Mouse (Mus musculus) embryonic facial prominence, embryonic 13.5 days (tissue): ENCODE measurements around the gene Rybp. TPM values are rescaled to one million over a fixed set of nuclear protein-coding genes. Genes with fewer than 3 reads are reported as not detected.

Experiments used
- ATAC-seq: fragments of 200-750 bp; cut with Nextera tagmentation; 2 replicates; pipeline ENCODE4 v1.8.0; 2017; ENCODE audit warnings: low read depth; ENCODE audit not compliant: insufficient number of reproducible peaks, insufficient read depth, low FRiP score, low TSS enrichment
- H3K27ac ChIP-seq: fragments of 300-500 bp; sonication (generic); 2 replicates; pipeline ENCODE4 v1.5.1; 2015; ENCODE audit warnings: moderate library complexity, mild to moderate bottlenecking, inconsistent platforms
- H3K27me3 ChIP-seq: fragments of 300-500 bp; sonication (generic); 2 replicates; pipeline ENCODE4 v1.6.1; 2015; ENCODE audit warnings: mild to moderate bottlenecking, inconsistent platforms
- H3K36me3 ChIP-seq: fragments of 300-500 bp; sonication (generic); 2 replicates; pipeline ENCODE4 v1.6.1; 2015; ENCODE audit warnings: mild to moderate bottlenecking, inconsistent platforms
- H3K4me1 ChIP-seq: fragments of 300-500 bp; sonication (generic); 2 replicates; pipeline ENCODE4 v1.6.1; 2015; ENCODE audit warnings: inconsistent platforms
- H3K4me2 ChIP-seq: fragments of 300-500 bp; sonication (generic); 2 replicates; pipeline ENCODE4 v1.6.1; 2015; ENCODE audit warnings: moderate library complexity, mild to moderate bottlenecking, inconsistent platforms
- H3K4me3 ChIP-seq: fragments of 300-500 bp; sonication (generic); 2 replicates; pipeline ENCODE4 v1.5.1; 2015; ENCODE audit warnings: mild to moderate bottlenecking, inconsistent platforms
- H3K9ac ChIP-seq: fragments of 300-500 bp; sonication (generic); 2 replicates; pipeline ENCODE4 v1.6.1; 2015; ENCODE audit warnings: mild to moderate bottlenecking, inconsistent platforms
- H3K9me3 ChIP-seq: fragments of 300-500 bp; sonication (generic); 2 replicates; pipeline ENCODE4 v1.6.1; 2016; ENCODE audit warnings: inconsistent platforms
- WGBS: fragments of 180-500 bp; shearing (Covaris S2); methylation state at CpG from one replicate; pipeline ENCODE4 v1.1.7; 2015; ENCODE audit warnings: mixed read lengths; 5-methylcytosine and 5-hydroxymethylcytosine counted together
- polyA plus RNA-seq: library from polyadenylated mRNA; unstranded; fragments of >200 nt; fragmentation: Nextera tagmentation; extraction: Ambion mirVana; gene quantifications from 2 replicates; pipeline ENCODE4 v1.2.1, GENCODE M21; 2015

Rybp gene
- polyA plus RNA-seq, result 22.0 and 27.6 TPM in 2 replicates

DNA sequence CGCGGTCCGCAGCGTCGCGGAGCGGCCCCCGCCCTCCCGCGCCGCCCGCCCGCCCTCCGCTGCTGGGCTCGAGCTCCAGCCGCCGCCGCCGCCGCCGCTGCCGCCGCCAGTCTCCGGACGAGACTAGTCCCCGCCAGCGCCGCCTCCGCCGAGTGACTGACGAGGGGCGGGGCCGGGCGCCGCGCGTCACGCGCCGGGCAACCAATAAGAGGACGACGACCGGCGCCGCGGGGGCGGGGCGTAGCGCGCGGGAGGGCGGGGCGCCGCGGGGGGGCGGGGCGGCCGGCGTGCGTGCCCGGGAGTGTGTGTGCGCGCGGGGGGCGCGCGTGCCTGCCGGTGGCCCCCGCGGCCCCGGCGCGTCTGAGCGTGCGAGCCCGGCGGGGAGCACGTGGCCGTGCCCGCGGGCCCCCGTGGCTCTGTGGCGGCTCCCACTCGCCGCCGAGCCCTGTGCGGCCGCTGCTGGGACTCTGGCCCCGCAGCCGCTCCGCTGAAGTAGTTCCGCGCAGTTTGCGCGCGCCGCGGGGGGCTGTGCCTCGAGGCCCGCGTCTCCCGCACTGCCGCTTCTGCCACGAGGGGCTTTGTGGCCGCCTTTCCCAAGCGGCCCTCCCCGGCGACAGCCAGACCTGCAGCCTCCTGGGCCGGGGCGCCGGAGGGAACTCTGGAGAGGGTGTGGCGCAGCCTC lies at the start of gene Rybp:
TSS of gene Rybp (minus strand) at position 152 of the 682 bp plus-strand sequence.
- peak; percentile 97 for ATAC-seq
- Histone ChIP-seq H3K4me1 (peaks cover 30% of the 10 kb centered on the region), H3K36me3 (no peaks in the 10 kb centered on the region), H3K27ac (peak within 1 kb of the TSS; percentile 97), H3K9ac (peak within 1 kb of the TSS; percentile 92), H3K9me3 (peaks cover under 1% of the 10 kb centered on the region; the same call in 1 of the 2 replicates), H3K27me3 (0 out of 2 replicates have a peak, but pooled peaks cover 3% of the 10 kb centered on the region), H3K4me2 (peak within 1 kb of the TSS; percentile 93), H3K4me3 (peak within 1 kb of the TSS; percentile 76)
- WGBS, result 0% methylated on average over 81 of the region's 112 CpGs

DNA sequence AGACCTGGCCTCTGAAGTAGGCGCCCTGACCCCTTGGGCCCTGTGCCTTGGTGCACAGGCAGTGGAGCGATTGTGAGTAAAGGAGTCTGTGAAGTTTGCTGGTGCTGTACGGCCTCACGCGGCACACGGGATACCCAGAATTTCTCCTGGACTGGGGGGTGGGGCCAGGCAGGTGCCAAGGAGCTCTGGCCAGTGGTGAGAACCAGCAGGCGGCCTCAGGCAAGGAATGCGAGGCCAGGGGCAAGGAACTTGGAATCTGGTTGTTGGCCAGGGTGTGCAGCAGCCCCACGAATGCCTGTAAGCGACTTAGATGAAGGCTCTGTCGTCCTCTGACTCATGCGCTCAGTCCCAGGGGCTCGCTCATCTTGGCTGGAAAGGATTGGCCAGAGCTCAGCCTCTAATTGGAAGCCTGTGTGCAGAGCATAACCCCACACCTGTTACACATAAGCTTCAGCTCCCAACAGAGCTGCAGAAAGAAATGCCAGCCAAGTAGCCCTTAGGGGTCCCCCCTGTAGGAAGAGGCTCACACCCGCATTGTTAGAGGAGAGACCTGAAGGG lies 49.4 kb upstream of the Rybp start:
- peak; percentile 68; the same call in 1 of the 2 replicates for ATAC-seq
- no peaks in the 10 kb centered on the region for H3K36me3 ChIP-seq
- H3K4me2 ChIP-seq, result peak overlapping the region; percentile 47
- H3K27me3 ChIP-seq, result peaks cover 18% of the 10 kb centered on the region
- no peak overlapping the region for H3K4me3 ChIP-seq
- peaks cover 20% of the 10 kb centered on the region for H3K4me1 ChIP-seq
- no peak overlapping the region for H3K27ac ChIP-seq
- H3K9ac ChIP-seq, result no peak overlapping the region
- WGBS, result 5% methylated on average over 14 of the region's 14 CpGs
- H3K9me3 ChIP-seq, result no peaks in the 10 kb centered on the region

DNA sequence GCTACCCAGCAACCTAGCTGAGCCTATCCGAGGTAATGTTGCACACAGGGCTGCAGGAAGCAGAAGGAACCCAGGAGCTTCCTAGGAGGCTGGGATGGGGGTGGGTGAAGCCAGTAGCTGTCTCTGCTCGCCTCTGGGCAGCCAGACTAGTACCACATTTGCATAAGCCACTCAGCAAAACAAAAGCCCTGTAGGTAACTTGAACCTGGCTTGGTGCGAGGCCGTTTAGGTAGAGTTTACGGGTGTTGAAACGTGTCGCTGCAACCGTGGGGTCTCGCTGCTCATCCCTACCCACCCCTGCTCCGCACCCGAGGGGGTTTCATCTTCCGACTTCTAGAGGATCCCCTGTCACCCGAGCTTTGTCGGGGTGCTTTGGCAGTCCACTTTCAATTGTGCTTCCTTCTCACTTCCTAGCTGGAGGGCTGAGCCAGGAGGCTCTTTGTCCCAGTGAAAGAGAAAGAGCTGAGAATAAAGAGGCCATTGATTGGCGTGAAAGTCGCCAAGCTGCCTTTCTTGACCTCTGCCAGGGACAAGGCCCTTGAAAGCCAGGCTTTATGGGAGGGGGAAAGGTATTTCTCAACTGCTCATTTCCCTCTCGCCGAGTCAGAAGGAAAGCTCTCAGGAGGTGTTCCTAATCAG lies 48.3 kb upstream of the Rybp start:
- Histone ChIP-seq H3K4me2 (peak overlapping the region; percentile 47), H3K9me3 (no peaks in the 10 kb centered on the region), H3K4me1 (peaks cover 20% of the 10 kb centered on the region), H3K9ac (no peak overlapping the region; the same call in 1 of the 2 replicates), H3K36me3 (no peaks in the 10 kb centered on the region), H3K4me3 (peak overlapping the region; percentile 14; the same call in 1 of the 2 replicates), H3K27me3 (peaks cover 21% of the 10 kb centered on the region), H3K27ac (no peak overlapping the region)
- no peak for ATAC-seq
- 4% methylated on average over 18 of the region's 18 CpGs for WGBS

DNA sequence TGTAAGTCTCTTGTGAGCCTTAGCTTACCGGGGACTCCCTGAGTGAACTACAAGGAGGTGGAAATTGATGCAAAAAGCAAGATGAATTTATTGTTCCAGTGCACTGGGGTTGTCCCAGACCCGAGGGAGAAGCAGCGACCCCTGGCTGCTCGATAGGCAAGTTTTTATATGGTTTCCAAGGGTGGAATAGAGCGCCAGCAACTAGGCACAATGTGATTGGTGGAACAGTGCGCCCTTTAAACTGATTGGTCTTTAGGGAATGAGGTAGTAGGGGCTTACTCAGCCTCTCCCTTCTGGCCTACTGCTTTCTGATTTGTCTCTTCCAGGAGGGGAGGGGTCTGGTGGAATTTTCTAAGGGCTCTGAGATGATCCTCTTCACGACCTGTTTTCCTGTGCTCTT lies 46.5 kb upstream of the Rybp start:
- WGBS, result 76% methylated on average over 7 of the region's 7 CpGs
- Histone ChIP-seq H3K27me3 (peaks cover 21% of the 10 kb centered on the region), H3K4me2 (no peak overlapping the region), H3K9ac (no peak overlapping the region), H3K4me3 (no peak overlapping the region), H3K4me1 (peaks cover 20% of the 10 kb centered on the region), H3K27ac (no peak overlapping the region), H3K36me3 (no peaks in the 10 kb centered on the region), H3K9me3 (no peaks in the 10 kb centered on the region)
- ATAC-seq, result no peak

DNA sequence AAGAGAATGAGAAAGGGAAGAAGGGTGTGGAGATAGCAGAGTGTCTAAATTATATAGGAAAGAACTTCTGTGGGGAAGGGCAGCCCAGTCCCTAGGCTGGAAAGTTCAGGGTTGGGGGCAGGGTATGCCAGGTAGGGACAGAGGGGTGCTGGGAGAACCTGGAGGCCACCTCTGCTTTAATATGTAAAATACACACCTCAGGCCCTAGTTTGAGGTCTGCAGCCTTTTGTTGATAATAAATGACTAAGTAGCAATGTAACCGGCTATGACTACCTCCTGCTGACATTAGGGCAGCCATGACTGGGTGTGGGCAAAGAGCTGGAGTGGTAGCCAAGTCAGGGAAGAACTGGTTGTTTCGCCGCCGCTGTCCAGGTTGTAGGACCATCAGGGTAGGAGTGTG lies 45.2 kb upstream of the Rybp start:
- Histone ChIP-seq H3K27ac (no peak overlapping the region), H3K4me2 (no peak overlapping the region), H3K9ac (no peak overlapping the region), H3K4me1 (peaks cover 20% of the 10 kb centered on the region), H3K9me3 (no peaks in the 10 kb centered on the region), H3K27me3 (peaks cover 21% of the 10 kb centered on the region), H3K36me3 (no peaks in the 10 kb centered on the region), H3K4me3 (no peak overlapping the region)
- 74% methylated on average over 4 of the region's 4 CpGs for WGBS
- no peak for ATAC-seq

DNA sequence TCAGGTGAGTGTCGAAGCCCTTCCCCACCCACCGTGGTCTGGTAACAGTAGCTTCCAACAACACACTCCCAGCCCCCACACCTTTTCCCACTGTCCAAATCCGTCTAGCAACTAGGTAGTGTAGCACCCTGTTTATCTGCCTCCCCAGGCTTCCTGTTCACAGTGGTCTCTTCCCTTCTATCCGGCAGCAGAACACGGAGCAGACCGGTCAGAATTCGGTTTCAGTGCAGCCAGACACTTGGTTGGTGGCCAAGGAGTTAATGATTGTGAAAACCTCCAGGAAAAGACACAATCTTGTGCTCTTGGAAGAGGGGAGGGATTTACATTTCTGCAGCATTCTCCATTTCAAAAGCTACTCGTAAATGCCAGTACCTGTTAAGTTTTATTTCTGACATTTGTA lies 44.3 kb upstream of the Rybp start:
- Histone ChIP-seq H3K36me3 (no peaks in the 10 kb centered on the region), H3K4me3 (no peak overlapping the region), H3K4me1 (peaks cover 15% of the 10 kb centered on the region), H3K4me2 (no peak overlapping the region), H3K27me3 (peaks cover 15% of the 10 kb centered on the region), H3K27ac (no peak overlapping the region), H3K9me3 (no peaks in the 10 kb centered on the region), H3K9ac (no peak overlapping the region)
- ATAC-seq, result no peak
- 36% methylated on average over 8 of the region's 8 CpGs for WGBS

DNA sequence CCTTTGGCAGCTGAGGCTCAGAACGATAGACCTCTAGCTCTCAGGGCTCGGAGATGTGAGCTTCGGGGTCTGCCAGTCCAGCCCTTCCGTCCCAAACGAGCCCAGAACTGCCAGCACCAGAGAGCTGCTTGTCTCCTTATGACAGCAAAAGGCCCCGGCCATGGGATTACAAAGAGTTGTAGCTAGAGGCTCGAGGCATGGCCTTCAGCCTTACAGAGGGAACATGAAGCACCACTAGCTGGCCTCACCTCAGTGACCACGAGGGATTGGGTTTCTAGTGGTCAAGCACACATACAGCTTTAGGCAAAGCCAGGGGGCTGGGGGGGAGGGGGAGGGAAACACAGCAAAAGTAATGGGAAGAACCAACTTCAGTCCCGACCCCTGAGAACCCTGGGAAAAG lies 43.8 kb upstream of the Rybp start:
- H3K9me3 ChIP-seq, result no peaks in the 10 kb centered on the region
- no peak overlapping the region for H3K9ac ChIP-seq
- H3K36me3 ChIP-seq, result no peaks in the 10 kb centered on the region
- H3K4me2 ChIP-seq, result no peak overlapping the region
- WGBS, result 74% methylated on average over 9 of the region's 9 CpGs
- peaks cover 9% of the 10 kb centered on the region for H3K4me1 ChIP-seq
- H3K4me3 ChIP-seq, result no peak overlapping the region
- no peak for ATAC-seq
- peaks cover 9% of the 10 kb centered on the region; the same call in 1 of the 2 replicates for H3K27me3 ChIP-seq
- H3K27ac ChIP-seq, result no peak overlapping the region

DNA sequence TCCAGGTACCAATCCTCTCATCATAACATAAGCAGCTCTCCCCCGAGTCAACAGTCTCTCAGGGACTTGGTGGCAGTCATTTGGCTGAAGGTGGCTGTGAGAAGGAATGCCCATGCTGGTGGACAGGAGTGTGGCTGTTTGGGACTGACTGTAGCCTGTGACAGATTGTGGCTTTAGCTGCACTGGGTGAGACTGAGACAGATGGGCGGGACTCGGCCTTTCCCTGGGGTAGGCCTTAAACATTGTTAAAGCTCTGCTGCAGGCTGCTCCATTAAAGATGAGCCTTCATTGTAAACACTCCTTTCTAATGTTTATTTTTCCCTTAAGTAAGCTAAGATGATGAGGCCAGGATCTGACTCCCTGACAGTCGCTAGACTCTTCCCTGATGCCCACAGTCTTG lies 42.3 kb upstream of the Rybp start:
- no peak overlapping the region for H3K4me2 ChIP-seq
- no peaks in the 10 kb centered on the region for H3K36me3 ChIP-seq
- WGBS, result 72% methylated on average over 4 of the region's 4 CpGs
- H3K4me3 ChIP-seq, result no peak overlapping the region
- H3K27me3 ChIP-seq, result peaks cover 2% of the 10 kb centered on the region; the same call in 1 of the 2 replicates
- no peak overlapping the region for H3K9ac ChIP-seq
- no peaks in the 10 kb centered on the region for H3K9me3 ChIP-seq
- no peak overlapping the region for H3K27ac ChIP-seq
- no peak for ATAC-seq
- no peaks in the 10 kb centered on the region for H3K4me1 ChIP-seq

DNA sequence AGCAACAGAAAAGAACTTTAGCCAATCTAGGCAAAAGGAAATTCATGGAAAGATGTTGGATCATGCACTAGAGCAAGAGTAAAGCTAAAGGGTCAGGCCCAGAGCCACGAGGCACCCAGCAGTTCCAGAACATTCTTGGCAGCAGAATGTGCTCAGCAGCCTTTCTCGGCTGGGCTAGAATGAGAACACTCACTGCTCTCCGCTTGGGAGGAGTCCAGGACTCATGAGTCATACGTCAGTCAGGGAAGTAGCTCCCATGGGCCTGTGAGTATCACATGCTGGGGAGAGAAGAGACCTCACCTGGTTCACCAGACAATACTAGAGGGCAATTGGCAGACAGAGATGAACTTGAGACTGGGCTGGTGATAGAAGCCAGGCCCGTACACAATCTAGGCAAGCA lies 39.8 kb upstream of the Rybp start:
- no peak overlapping the region for H3K9ac ChIP-seq
- H3K27ac ChIP-seq, result no peak overlapping the region
- H3K36me3 ChIP-seq, result no peaks in the 10 kb centered on the region
- no peak overlapping the region for H3K4me3 ChIP-seq
- WGBS, result 75% methylated on average over 5 of the region's 5 CpGs
- peaks cover 7% of the 10 kb centered on the region for H3K27me3 ChIP-seq
- no peaks in the 10 kb centered on the region for H3K9me3 ChIP-seq
- no peak for ATAC-seq
- 0 out of 2 replicates have a peak, but pooled peaks cover 3% of the 10 kb centered on the region for H3K4me1 ChIP-seq
- H3K4me2 ChIP-seq, result no peak overlapping the region

DNA sequence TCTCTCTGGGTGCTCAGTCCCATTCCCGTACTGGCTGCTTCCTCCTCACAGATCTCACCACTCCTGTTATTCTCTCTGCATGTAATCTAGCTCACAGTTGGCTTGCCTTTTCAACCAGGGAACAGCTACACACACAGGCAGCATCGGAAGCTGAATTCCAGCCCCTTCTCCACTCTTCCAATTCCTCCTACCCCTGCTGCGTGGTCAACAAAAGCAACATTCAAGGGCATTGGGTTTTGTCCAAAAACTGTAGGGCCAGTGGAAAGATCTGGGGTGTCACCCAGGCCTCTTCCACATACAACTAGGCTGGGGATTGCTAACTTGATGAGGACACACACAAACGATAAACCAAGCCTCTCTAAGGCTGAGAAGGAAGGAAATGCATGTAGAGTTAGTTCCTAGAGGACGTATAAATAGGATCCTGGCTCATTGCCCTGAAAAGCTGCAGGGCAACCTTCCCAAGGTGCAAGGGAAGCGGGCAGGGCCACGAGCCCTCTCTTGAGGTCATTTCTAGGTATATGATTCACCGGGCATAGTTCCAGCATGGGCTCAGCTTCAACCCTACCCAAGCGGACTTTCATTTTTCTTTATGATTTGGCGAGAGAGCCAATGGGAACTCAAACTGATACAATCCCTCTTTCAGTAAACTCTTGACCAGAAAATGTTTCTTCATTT lies 36.6 kb upstream of the Rybp start:
- 77% methylated on average over 10 of the region's 10 CpGs for WGBS
- Histone ChIP-seq H3K4me1 (peaks cover 10% of the 10 kb centered on the region), H3K4me3 (no peak overlapping the region), H3K9me3 (no peaks in the 10 kb centered on the region), H3K36me3 (no peaks in the 10 kb centered on the region), H3K27ac (no peak overlapping the region), H3K27me3 (peaks cover 5% of the 10 kb centered on the region; the same call in 1 of the 2 replicates), H3K9ac (no peak overlapping the region), H3K4me2 (no peak overlapping the region)
- no peak for ATAC-seq

DNA sequence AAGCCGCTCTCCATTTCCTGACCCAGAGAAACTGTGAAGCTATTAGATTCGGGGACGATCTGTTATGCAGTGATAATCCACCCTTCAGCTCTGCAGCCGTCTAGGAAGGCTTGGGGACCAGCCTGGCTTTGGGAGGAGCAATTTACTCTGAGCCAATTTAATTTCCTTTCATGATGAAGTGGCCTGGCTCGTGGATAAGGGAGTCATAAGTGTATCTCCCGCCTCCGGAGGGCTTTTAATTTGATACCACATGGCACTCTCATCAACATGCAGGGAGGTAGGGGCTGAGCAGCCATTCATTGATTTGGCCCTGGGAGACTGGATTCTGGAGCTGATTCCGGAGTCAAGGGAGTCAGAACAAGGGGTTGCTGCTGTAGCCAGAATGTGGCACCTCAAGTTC lies 35.3 kb upstream of the Rybp start:
- Histone ChIP-seq H3K4me2 (no peak overlapping the region), H3K4me3 (no peak overlapping the region), H3K9ac (no peak overlapping the region), H3K4me1 (peaks cover 10% of the 10 kb centered on the region), H3K36me3 (no peaks in the 10 kb centered on the region), H3K27me3 (peaks cover 5% of the 10 kb centered on the region; the same call in 1 of the 2 replicates), H3K9me3 (no peaks in the 10 kb centered on the region), H3K27ac (no peak overlapping the region)
- no peak for ATAC-seq
- 39% methylated on average over 8 of the region's 8 CpGs for WGBS
